In the genomic region with DNA sequence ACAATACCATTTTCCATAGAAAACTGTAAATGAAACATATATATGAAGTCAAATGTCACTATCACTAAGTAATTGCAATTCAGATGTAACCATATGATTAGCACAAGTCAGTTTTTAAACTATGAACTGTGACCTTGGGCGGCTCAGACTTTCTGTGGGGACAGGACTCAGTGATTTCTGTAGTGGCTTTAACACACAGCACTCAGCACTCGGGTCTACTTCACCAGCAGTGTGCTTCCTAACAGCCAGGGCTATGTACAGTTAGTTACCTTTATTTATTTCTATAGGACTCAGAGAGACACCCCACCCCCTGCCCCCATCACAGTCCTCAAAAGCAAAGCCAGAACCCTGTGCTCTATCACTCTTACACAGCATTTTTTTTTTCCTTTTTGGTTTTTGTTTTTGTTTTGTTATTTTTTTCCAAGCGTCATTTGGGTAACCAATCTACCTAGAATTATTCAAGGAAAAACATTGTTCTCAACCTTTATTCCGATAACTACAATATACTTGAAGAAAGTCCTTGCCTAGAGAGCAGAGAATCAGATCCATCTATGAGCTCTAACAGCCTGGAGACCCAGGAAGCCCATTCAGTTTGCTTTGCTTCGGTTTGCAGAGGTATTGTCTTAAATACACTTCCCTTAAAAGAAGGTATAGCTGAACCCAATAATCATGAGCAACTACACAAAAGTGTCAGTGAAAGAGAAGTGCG, we compare ENCODE assay signal across 8 mouse cellular contexts. TPM values are rescaled to one million over a fixed set of nuclear protein-coding genes. Genes with fewer than 3 reads are reported as not detected.
A peak's percentile ranks its signal among the peaks of the same experiment; 100 is the strongest.
DNase-seq lines count a peak whose midpoint lies in the region; ATAC-seq lines count a peak whose summit lies in the region.

No protein-coding gene starts in this region.

- no peaks in the 10 kb centered on the region for H3K27me3 ChIP-seq in kidney, embryonic 14.5 days (ENCODE audit: control insufficient read depth, insufficient read depth, low read length)
- H3K27me3 ChIP-seq in embryonic facial prominence, embryonic 12.5 days: no peaks in the 10 kb centered on the region
- no peaks in the 10 kb centered on the region for H3K27me3 ChIP-seq in hindbrain, embryonic 15.5 days
- no peaks in the 10 kb centered on the region for H3K27me3 ChIP-seq in midbrain, embryonic 13.5 days

- peak overlapping the region; percentile 49 for H3K4me3 ChIP-seq in kidney, embryonic 14.5 days (ENCODE audit: low read length)
- H3K4me3 ChIP-seq in embryonic facial prominence, embryonic 12.5 days: peak overlapping the region; percentile 55
- peak overlapping the region; percentile 60 for H3K4me3 ChIP-seq in hindbrain, embryonic 15.5 days
- H3K4me3 ChIP-seq in midbrain, embryonic 13.5 days (replicated peaks): peak overlapping the region; percentile 59

- WGBS in kidney, embryonic 14.5 days: 48% methylated on average over 6 of the region's 6 CpGs
- WGBS in embryonic facial prominence, embryonic 12.5 days: 43% methylated on average over 6 of the region's 6 CpGs
- WGBS in hindbrain, embryonic 15.5 days: 38% methylated on average over 6 of the region's 6 CpGs
- WGBS in midbrain, embryonic 13.5 days: 49% methylated on average over 6 of the region's 6 CpGs

- H3K36me3 ChIP-seq in kidney, embryonic 14.5 days (ENCODE audit: control insufficient read depth, insufficient read depth, low read length): no peaks in the 10 kb centered on the region
- no peaks in the 10 kb centered on the region for H3K36me3 ChIP-seq in embryonic facial prominence, embryonic 12.5 days
- no peaks in the 10 kb centered on the region for H3K36me3 ChIP-seq in hindbrain, embryonic 15.5 days
- H3K36me3 ChIP-seq in midbrain, embryonic 13.5 days: no peaks in the 10 kb centered on the region

- H3K9me3 ChIP-seq in kidney, embryonic 14.5 days (ENCODE audit: control insufficient read depth, low read length): no peaks in the 10 kb centered on the region
- H3K9me3 ChIP-seq in embryonic facial prominence, embryonic 12.5 days: no peaks in the 10 kb centered on the region
- H3K9me3 ChIP-seq in hindbrain, embryonic 15.5 days: no peaks in the 10 kb centered on the region
- H3K9me3 ChIP-seq in midbrain, embryonic 13.5 days: no peaks in the 10 kb centered on the region

- no peaks in the 10 kb centered on the region for H3K4me1 ChIP-seq in kidney, embryonic 14.5 days (ENCODE audit: control insufficient read depth, insufficient read depth, low read length)
- 0 out of 2 replicates have a peak, but pooled peaks cover 2% of the 10 kb centered on the region for H3K4me1 ChIP-seq in embryonic facial prominence, embryonic 12.5 days
- peaks cover 18% of the 10 kb centered on the region for H3K4me1 ChIP-seq in hindbrain, embryonic 15.5 days (replicated peaks)
- H3K4me1 ChIP-seq in midbrain, embryonic 13.5 days (replicated peaks): peaks cover 11% of the 10 kb centered on the region

- DNase-seq in kidney, postnatal 4 days: no peak
- no peak for DNase-seq in right cerebral cortex, adult 18-20 months
- no peak for DNase-seq in yolk sac, embryonic 10.5 days (ENCODE audit: low spot score)
- DNase-seq in cerebellum, postnatal 25 days: no peak

- no peak overlapping the region; the same call in 1 of the 2 replicates for H3K27ac ChIP-seq in kidney, embryonic 14.5 days (ENCODE audit: low read depth, low read length)
- peak overlapping the region; percentile 70; the same call in 1 of the 2 replicates for H3K27ac ChIP-seq in embryonic facial prominence, embryonic 12.5 days
- peak overlapping the region; percentile 82 for H3K27ac ChIP-seq in hindbrain, embryonic 15.5 days (replicated peaks)
- peak overlapping the region; percentile 67 for H3K27ac ChIP-seq in midbrain, embryonic 13.5 days

- H3K9ac ChIP-seq in kidney, embryonic 14.5 days (ENCODE audit: low read depth, low read length): peak overlapping the region; percentile 53; the same call in 1 of the 2 replicates
- H3K9ac ChIP-seq in embryonic facial prominence, embryonic 12.5 days: peak overlapping the region; percentile 38; the same call in 1 of the 2 replicates
- peak overlapping the region; percentile 55 for H3K9ac ChIP-seq in hindbrain, embryonic 15.5 days
- peak overlapping the region; percentile 71 for H3K9ac ChIP-seq in midbrain, embryonic 13.5 days (replicated peaks)

- H3K4me2 ChIP-seq in kidney, embryonic 14.5 days (replicated peaks; ENCODE audit: low read depth, low read length): peak overlapping the region; percentile 62
- H3K4me2 ChIP-seq in embryonic facial prominence, embryonic 12.5 days (replicated peaks): peak overlapping the region; percentile 48
- H3K4me2 ChIP-seq in hindbrain, embryonic 15.5 days: peak overlapping the region; percentile 58
- peak overlapping the region; percentile 58 for H3K4me2 ChIP-seq in midbrain, embryonic 13.5 days (replicated peaks)

- peak; percentile 5; the same call in 1 of the 2 replicates for ATAC-seq in kidney, embryonic 14.5 days (ENCODE audit: low FRiP score, low TSS enrichment)
- no peak for ATAC-seq in embryonic facial prominence, embryonic 12.5 days (ENCODE audit: insufficient number of reproducible peaks, insufficient read depth, low FRiP score, low TSS enrichment)
- ATAC-seq in hindbrain, embryonic 15.5 days (ENCODE audit: low FRiP score, low read depth): peak; percentile 35; the same call in 1 of the 2 replicates
- ATAC-seq in midbrain, embryonic 13.5 days: peak; percentile 24

RNA-seq across cellular contexts. Expression of gene Fam13a, which starts 0.7 kb away (rescaled TPM):
- polyA plus RNA-seq in kidney, embryonic 14.5 days (2014; fragmentation: Nextera tagmentation; extraction: Ambion mirVana): 5.5 and 8.7 TPM in 2 replicates
- polyA plus RNA-seq in embryonic facial prominence, embryonic 12.5 days (2016; fragmentation: Nextera tagmentation; extraction: Ambion mirVana): 5.7 and 6.7 TPM in 2 replicates
- polyA plus RNA-seq in hindbrain, embryonic 15.5 days (2015; fragmentation: Nextera tagmentation; extraction: Ambion mirVana): 11.6 and 13.2 TPM in 2 replicates
- polyA plus RNA-seq in midbrain, embryonic 13.5 days (2015; fragmentation: Nextera tagmentation; extraction: Ambion mirVana): 8.2 and 8.6 TPM in 2 replicates
